Mouse (Mus musculus): ENCODE measurements around the gene Atxn2. TPM values are rescaled to one million over a fixed set of nuclear protein-coding genes. Genes with fewer than 3 reads are reported as not detected.
A peak's percentile ranks its signal among the peaks of the same experiment; 100 is the strongest.

Atxn2 gene
- polyA plus RNA-seq, 1 experiment from 2014 or later, result 40.5 TPM

DNA sequence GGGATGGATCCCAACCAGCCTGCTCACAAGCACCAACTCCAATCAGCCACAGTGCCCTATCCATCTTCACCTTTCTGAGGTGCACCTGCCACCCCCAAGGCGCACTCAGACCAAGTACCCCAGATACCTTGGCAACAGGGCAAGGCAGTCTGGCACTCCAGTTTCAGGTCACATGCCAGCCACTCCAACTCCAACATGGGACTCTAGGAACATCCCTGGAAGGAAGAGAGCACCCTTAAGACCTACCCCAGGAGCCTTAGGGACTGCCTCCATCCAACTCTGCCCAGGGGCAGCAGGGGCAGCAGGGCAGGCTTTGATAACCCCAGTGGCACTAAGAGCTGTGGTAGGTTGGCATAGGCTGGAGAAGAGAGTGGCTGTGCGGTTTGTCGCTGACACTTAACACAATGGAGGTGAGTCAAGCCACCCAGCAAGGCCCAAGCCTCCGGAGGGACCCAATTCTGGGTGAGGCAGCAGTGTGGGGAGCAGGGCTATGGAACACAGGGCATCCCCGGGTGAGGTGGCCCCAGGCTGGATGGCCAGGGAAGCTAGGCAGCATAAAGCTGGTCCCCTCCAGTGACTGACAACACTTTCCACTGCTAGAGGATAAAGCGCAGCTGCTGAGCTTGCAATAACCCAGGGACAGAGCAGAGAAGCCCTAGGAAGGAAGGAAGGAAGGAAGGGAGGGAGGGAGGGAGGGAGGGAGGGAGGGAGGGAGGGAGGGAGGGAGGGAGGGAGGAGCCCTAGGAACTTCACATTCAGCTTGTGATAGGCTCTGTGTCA, 121.4 kb downstream of the Atxn2 start:
- peaks cover 44% of the 10 kb centered on the region for H3K36me3 ChIP-seq
- ATAC-seq, result no peak
- peaks cover 78% of the 10 kb centered on the region for H3K4me1 ChIP-seq
- H3K9me3 ChIP-seq (replicated peaks), result peaks cover 6% of the 10 kb centered on the region
- H3K27me3 ChIP-seq (replicated peaks), result no peaks in the 10 kb centered on the region
- H3K9ac ChIP-seq, result no peak overlapping the region
- no peak overlapping the region for H3K27ac ChIP-seq
- no peak overlapping the region for H3K4me3 ChIP-seq
- 69% methylated on average over 6 of the region's 6 CpGs for WGBS (ENCODE audit: insufficient replicate concordance)
- H3K4me2 ChIP-seq, result peak overlapping the region; percentile 19

DNA sequence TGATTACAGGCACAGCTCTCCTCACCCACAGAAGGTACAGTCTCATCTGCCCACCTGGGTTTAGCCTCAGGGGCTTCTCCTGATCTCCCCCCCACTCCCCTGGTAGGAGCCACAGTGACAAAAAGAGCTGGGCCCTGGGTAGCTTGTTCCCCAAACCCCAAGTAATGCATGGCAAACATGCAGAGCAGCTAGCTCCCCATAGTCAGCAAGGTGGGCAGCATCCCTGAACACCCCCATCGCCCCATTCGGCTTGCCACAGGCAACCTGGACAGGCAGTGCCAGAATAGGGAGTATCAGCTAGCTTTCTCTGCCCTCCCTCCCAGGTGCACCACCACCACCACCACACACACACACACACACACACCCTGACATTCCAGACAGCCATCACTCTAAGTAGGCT, 122.0 kb downstream of the Atxn2 start:
- Histone ChIP-seq H3K9me3 (replicated peaks) (peaks cover 6% of the 10 kb centered on the region), H3K4me2 (peak overlapping the region; percentile 97), H3K27me3 (replicated peaks) (peaks cover under 1% of the 10 kb centered on the region; the same call in 1 of the 2 replicates), H3K4me3 (no peak overlapping the region; the same call in 1 of the 2 replicates), H3K4me1 (peaks cover 83% of the 10 kb centered on the region), H3K36me3 (peaks cover 38% of the 10 kb centered on the region), H3K27ac (peak overlapping the region; percentile 45), H3K9ac (no peak overlapping the region)
- WGBS (ENCODE audit: insufficient replicate concordance), result 67% methylated on average over 2 of the region's 2 CpGs
- no peak for ATAC-seq

DNA sequence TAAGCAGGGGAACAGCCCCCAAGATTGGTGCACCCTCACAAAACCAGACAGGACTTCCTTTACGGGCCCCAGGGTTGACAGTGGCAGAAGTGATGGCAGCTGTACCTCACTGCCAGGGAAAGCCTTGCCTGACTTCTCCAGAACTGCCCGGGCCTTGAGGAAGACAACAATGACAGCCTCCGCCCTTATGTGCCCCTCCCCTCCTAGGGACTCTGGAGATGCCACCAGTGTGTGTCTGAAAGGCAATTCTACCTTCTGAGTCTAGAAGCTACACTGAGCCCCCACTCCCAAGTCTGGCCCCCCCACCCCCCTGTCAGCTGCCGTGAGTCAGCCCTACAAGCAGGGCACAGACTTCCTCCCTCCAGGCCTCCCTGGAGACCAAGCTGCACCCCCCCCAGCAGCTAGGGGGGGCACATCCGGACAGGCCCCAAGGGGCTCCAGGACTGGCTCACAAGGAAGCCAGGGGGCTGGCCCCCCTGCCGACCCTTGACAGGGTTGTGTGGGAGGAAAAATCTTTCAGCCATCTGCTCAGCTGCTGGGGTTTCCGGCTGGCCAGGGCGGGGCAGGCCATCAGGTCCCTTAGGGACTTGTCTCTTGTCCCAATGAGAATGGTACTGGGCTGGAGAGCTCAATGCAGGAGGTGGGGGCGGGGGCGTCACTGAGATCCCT, 122.6 kb downstream of the Atxn2 start:
- Histone ChIP-seq H3K9ac (no peak overlapping the region), H3K4me3 (peak overlapping the region; percentile 79), H3K27ac (peak overlapping the region; percentile 45), H3K36me3 (peaks cover 32% of the 10 kb centered on the region), H3K4me2 (peak overlapping the region; percentile 97), H3K27me3 (replicated peaks) (peaks cover 6% of the 10 kb centered on the region), H3K9me3 (replicated peaks) (peaks cover 2% of the 10 kb centered on the region; the same call in 1 of the 2 replicates), H3K4me1 (peaks cover 83% of the 10 kb centered on the region)
- ATAC-seq, result no peak
- WGBS (ENCODE audit: insufficient replicate concordance), result 16% methylated on average over 10 of the region's 10 CpGs

DNA sequence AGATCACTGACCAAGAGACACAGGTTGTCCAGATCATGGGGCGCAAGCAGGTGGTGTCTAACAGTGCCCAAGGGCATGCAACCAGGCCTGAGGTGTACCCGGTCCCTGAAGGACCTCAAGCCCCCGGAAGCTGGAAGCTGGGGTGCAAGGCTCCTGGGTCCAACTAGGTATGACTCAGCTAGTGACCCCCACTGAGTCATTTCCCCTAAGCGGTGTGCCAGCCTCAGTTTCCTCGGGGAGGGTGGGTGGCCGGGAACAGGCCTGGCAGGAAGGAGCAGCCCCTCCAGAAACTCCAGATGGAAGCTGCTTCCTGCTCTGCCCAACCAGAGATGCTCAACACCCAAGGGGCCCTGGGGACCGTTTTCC, 123.1 kb downstream of the Atxn2 start:
- Histone ChIP-seq H3K9ac (no peak overlapping the region), H3K9me3 (replicated peaks) (no peaks in the 10 kb centered on the region), H3K4me3 (peak overlapping the region; percentile 79), H3K27me3 (replicated peaks) (peaks cover 11% of the 10 kb centered on the region), H3K4me1 (peaks cover 85% of the 10 kb centered on the region), H3K36me3 (peaks cover 27% of the 10 kb centered on the region), H3K27ac (peak overlapping the region; percentile 38; the same call in 1 of the 2 replicates), H3K4me2 (peak overlapping the region; percentile 97)
- no peak for ATAC-seq
- 34% methylated on average over 7 of the region's 7 CpGs for WGBS (ENCODE audit: insufficient replicate concordance)

DNA sequence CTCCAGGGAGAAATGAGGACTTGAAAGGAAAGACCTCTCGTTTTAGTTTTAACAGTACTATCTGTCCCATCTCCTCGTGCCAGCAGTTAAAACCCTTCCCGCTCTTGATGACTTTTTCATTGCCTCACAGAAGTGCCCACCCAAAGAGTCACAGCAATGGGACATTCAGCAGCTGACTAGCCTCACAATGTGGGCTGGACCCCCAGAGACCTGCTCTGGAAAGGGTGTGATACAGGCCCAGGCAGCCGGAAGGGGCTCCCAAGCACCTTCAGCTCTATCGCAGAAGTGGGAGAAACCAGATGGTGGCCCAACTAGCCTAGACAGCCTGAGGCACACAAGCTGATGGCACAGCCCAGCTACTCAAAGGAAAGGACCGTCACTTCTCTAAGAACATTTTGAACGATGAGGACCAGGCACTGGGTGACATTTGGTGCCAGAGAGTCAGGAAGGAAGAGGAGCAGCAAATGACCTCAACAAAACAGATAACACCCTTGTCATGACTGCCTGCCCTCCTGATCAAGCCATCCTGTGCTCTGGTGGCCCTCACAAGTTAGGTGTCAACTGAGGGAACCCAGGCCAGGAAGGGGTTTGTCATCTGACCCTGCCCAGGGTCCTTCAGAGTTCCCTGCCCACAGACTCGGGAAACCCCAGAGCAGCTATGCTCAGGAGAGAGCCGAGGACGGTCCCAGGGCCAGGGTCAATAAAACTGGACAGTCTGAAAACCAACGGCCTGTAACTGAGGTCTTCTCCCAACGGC, 124.0 kb downstream of the Atxn2 start:
- 9% methylated on average over 12 of the region's 12 CpGs for WGBS (ENCODE audit: insufficient replicate concordance)
- H3K4me2 ChIP-seq, result peak overlapping the region; percentile 97
- peaks cover 88% of the 10 kb centered on the region for H3K4me1 ChIP-seq
- H3K9me3 ChIP-seq (replicated peaks), result no peaks in the 10 kb centered on the region
- peak overlapping the region; percentile 79 for H3K4me3 ChIP-seq
- H3K27ac ChIP-seq, result peak overlapping the region; percentile 87
- H3K9ac ChIP-seq, result peak overlapping the region; percentile 89
- peaks cover 21% of the 10 kb centered on the region for H3K36me3 ChIP-seq
- ATAC-seq, result no peak
- H3K27me3 ChIP-seq (replicated peaks), result peaks cover 12% of the 10 kb centered on the region

DNA sequence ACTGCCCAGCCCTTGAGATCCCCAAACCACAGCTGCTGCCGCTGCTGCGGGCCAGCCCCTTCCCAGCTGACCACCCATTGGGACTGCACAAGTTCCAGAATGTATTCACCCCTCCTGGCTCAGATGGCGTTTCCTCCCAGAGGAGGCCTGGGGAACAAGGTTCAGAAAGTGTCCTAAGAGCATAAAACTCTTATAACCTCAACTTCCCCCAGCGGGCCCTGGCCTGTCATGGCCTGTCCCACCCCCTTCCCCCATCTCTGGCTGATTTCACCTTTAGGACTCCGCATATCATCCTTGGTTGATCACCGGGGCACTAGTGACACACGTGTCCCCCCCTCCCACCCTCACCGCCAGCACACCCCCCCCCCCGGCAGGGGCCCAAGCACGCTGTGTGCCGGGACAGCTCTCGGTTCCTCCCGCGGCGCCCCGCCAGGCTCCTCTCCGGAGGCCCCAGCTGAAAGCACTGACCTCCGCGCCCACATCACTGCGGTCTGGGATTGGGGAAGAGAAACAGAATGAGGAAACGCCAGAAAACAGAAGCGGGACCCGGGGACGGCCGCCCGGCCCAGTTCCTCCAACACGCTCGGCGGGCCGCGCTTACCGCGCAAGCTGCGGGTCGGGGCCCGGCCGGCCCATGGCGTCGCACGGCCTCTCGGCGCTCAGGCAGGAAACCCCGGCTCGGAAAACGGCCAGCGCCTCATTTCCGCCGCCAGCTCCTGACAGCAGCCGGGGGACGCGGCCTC, 125.0 kb downstream of the Atxn2 start:
- Histone ChIP-seq H3K9me3 (replicated peaks) (no peaks in the 10 kb centered on the region), H3K36me3 (peaks cover 13% of the 10 kb centered on the region), H3K9ac (peak overlapping the region; percentile 89), H3K27ac (peak overlapping the region; percentile 87), H3K27me3 (replicated peaks) (peaks cover 12% of the 10 kb centered on the region), H3K4me1 (peaks cover 80% of the 10 kb centered on the region), H3K4me2 (peak overlapping the region; percentile 97), H3K4me3 (peak overlapping the region; percentile 79)
- peak; percentile 6; the same call in 1 of the 2 replicates for ATAC-seq
- WGBS (ENCODE audit: insufficient replicate concordance), result under 1% methylated on average over 50 of the region's 51 CpGs

DNA sequence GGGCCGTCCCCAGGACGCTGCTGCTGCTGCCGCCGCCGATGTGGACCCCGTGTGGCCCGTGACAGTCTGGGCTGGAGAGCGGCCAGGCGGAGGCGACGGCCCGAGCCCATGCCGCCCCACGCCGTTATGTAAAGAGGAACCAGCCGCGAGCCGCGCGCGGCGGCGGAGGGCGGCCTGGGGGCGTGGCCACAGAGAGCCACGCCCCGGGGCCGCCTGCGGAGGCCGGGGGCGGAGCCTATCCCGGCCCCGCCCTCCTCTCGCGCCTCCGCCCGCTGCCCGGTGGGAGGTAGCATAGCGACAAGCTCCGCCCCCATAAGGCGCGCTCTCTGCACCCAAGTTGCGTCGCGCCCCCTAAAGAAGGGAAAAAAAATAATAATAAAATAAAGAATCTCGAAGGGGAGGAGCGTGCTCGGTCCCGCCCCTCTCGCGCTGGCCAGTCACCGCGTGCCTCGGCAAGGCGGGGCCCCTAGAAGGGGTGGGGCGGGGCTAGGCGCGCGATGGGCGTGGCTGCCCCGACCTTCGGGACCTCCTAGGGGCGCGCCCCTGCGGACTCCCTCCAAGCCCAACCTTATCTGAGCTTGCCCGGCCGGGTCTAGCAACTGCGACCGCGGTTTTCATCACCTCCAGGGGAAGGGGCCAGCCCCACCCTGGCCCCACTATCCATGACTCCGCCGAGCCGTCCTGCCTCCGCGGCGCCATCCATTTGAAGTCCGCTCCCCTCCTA, 125.7 kb downstream of the Atxn2 start:
- Histone ChIP-seq H3K4me1 (peaks cover 75% of the 10 kb centered on the region), H3K9ac (peak overlapping the region; percentile 89), H3K4me3 (peak overlapping the region; percentile 79), H3K36me3 (peaks cover 7% of the 10 kb centered on the region), H3K4me2 (peak overlapping the region; percentile 97), H3K9me3 (replicated peaks) (no peaks in the 10 kb centered on the region), H3K27me3 (replicated peaks) (peaks cover 16% of the 10 kb centered on the region), H3K27ac (peak overlapping the region; percentile 87)
- ATAC-seq, result peak; percentile 85
- WGBS (ENCODE audit: insufficient replicate concordance), result under 1% methylated on average over 73 of the region's 77 CpGs

DNA sequence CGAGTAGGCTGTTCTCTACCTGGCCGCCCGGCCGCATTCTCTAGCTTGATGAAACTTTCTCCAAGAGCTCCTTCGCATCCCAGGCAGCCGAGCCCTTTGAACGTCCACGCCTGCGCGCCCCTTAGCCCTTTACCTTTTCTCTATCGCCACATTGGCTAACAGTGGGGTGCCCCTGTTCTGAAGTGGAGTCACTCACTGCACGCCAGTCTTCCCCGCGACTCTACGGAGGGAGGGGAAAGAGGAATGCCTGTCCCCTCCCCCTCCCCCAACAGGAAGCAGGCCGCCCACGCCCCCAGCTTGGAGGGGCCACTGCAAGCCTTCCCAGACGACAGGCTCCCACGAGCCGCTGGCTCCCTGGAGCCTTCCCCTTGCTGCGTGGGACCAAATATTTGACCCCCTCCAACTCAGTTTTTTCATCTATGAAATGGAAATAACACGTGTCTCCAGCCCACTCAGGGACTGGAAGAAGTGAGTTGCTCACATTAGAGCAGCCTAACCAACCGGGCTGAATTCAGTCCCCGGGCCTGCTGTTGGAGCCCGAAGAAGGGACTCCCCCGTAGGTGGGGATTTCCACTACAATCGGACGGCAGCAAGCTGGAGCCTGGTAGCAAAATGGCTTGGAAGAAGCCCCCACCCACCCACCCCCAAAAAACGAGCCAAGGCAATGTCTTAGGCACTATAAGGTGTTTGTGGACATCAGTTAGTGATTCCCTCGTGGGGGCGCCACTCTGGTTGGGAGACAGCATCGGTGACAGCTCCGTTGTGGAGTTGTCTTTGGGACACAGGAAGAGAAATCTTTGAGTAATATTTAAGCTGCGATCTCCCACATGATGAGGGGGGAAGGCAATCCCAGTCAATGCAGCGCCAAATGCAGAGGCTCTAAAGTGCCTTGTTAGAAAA, 126.6 kb downstream of the Atxn2 start, which contains the start of gene Sh2b3:
Gene Sh2b3, minus strand, starts transcription at position 206 of the 900 bp plus-strand sequence.
- peak; percentile 27 for ATAC-seq
- Histone ChIP-seq H3K9ac (peak within 1 kb of the TSS; percentile 89), H3K4me1 (peaks cover 75% of the 10 kb centered on the region), H3K27me3 (replicated peaks) (peaks cover 18% of the 10 kb centered on the region), H3K27ac (peak within 1 kb of the TSS; percentile 87), H3K36me3 (no peaks in the 10 kb centered on the region), H3K9me3 (replicated peaks) (no peaks in the 10 kb centered on the region), H3K4me3 (peak within 1 kb of the TSS; percentile 79), H3K4me2 (peak within 1 kb of the TSS; percentile 97)
- under 1% methylated on average over 35 of the region's 35 CpGs for WGBS (ENCODE audit: insufficient replicate concordance)

DNA sequence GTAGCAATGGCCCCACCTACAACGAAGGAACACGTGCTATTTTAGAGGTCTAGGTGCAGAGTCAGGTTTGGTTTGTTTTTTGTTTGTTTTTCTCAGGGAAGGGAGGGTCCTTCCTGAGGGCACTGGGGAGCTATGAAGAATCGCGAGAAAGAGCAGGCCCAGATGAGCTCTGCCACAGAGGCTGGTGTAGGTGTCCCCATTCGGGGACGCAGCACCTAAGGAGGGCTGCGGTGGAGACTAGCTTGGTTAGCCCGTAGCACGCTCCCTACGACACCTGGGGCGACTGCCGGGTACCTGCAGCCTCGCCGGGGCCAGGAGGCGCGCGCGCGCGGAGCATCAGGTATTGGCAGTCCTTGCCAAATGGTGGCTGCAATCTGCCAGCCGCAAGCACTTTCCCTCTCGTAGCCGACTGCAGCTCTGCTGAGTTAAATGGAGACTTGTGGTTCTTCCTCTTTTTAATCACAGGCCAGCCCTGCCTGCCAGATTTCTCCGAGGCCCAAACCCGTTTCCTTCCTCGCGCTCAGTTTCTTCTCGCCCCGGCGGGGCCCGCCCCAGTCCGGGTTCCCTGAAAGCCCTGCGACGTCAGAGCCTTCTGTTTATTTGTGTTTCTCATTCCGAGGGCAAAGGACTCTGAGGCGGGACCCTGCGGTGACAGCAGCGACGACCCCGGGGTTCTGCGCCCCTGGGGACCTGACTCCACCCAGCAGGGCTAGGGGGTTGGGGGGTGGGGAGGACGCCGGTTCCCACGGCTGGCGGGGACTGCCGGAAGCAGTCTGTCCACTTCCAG, 127.4 kb downstream of the Atxn2 start:
- Histone ChIP-seq H3K27ac (peak overlapping the region; percentile 87), H3K4me2 (peak overlapping the region; percentile 97), H3K9me3 (replicated peaks) (no peaks in the 10 kb centered on the region), H3K9ac (peak overlapping the region; percentile 66), H3K4me3 (peak overlapping the region; percentile 79), H3K4me1 (peaks cover 75% of the 10 kb centered on the region), H3K27me3 (replicated peaks) (peaks cover 24% of the 10 kb centered on the region), H3K36me3 (no peaks in the 10 kb centered on the region)
- 4% methylated on average over 46 of the region's 46 CpGs for WGBS (ENCODE audit: insufficient replicate concordance)
- no peak for ATAC-seq
